In the genomic region with DNA sequence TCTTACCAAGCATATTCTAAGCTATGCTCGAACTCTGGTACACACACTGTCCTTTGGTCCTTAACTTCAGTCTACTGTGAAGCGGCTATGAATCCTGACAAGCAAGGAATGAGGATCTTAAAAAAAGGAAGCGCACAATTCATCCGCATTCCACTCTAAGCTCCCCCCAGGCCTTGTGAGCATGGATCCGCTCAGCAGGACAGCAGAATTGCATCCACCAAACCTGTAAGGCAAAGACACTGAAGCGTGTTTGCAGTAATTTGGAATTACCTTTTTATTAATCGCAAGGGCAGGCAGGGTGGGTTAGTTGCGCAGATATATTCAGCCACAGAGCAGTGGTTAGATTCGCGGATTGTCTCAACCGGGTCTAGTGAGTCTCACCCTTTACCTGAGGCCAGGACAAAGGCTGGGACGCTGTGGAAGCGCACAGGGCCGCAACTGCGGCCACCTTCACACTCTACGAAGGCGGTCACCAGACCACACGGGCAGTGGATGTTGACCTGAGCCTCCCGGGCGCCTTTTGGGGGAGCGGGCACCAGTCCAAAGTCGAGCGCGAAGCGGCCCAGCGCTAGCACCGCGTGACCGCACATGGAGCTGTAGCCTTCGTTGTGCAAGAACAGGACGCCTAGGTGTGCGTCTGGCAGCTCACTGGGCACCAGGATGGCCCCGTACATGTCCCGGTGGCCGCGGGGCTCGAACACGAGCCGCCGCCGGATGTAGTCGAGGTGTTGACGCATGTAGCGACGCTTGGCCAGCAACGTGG, we compare ENCODE assay signal across 8 mouse cellular contexts. TPM values are rescaled to one million over a fixed set of nuclear protein-coding genes. Genes with fewer than 3 reads are reported as not detected.
DNase-seq lines count a peak whose midpoint lies in the region; ATAC-seq lines count a peak whose summit lies in the region.

No protein-coding gene starts in this region.

- intact Hi-C loops in heart, postnatal 10 days (cut with DNase I), result no loop called here

- peak overlapping the region; percentile 96 for H3K4me2 ChIP-seq in heart, embryonic 13.5 days
- peak overlapping the region; percentile 84 for H3K4me2 ChIP-seq in forebrain, embryonic 16.5 days (ENCODE audit: low read length)

- peak overlapping the region; percentile 87 for H3K9ac ChIP-seq in heart, embryonic 13.5 days
- peak overlapping the region; percentile 62 for H3K9ac ChIP-seq in forebrain, embryonic 16.5 days (replicated peaks; ENCODE audit: low read depth, low read length)

- no peaks in the 10 kb centered on the region for H3K36me3 ChIP-seq in heart, embryonic 13.5 days
- no peaks in the 10 kb centered on the region for H3K36me3 ChIP-seq in forebrain, embryonic 16.5 days (ENCODE audit: control insufficient read depth, insufficient read depth)

- H3K27ac ChIP-seq in heart, embryonic 13.5 days (replicated peaks), result peak overlapping the region; percentile 93
- peak overlapping the region; percentile 75 for H3K27ac ChIP-seq in forebrain, embryonic 16.5 days (ENCODE audit: low read length)

- peak overlapping the region; percentile 71 for H3K4me3 ChIP-seq in heart, embryonic 13.5 days
- H3K4me3 ChIP-seq in forebrain, embryonic 16.5 days (replicated peaks; ENCODE audit: low read length), result peak overlapping the region; percentile 60

- peaks cover 40% of the 10 kb centered on the region for H3K4me1 ChIP-seq in heart, embryonic 13.5 days
- peaks cover 27% of the 10 kb centered on the region for H3K4me1 ChIP-seq in forebrain, embryonic 16.5 days (replicated peaks; ENCODE audit: control insufficient read depth, insufficient read depth, low read length)

- ATAC-seq in heart, embryonic 13.5 days (ENCODE audit: extremely low read depth, insufficient number of reproducible peaks, low FRiP score, low TSS enrichment), result no peak
- ATAC-seq in forebrain, embryonic 16.5 days, result peak; percentile 3

- WGBS in heart, embryonic 13.5 days, result 4% methylated on average over 46 of the region's 46 CpGs
- 4% methylated on average over 46 of the region's 46 CpGs for WGBS in forebrain, embryonic 16.5 days

- no peaks in the 10 kb centered on the region for H3K9me3 ChIP-seq in heart, embryonic 13.5 days
- no peaks in the 10 kb centered on the region for H3K9me3 ChIP-seq in forebrain, embryonic 16.5 days (ENCODE audit: control insufficient read depth, low read length)

- no peaks in the 10 kb centered on the region for H3K27me3 ChIP-seq in heart, embryonic 13.5 days (replicated peaks)
- H3K27me3 ChIP-seq in forebrain, embryonic 16.5 days (replicated peaks; ENCODE audit: control insufficient read depth, insufficient read depth, low read length), result no peaks in the 10 kb centered on the region

- DNase-seq in heart, postnatal 10 days, result no peak
- DNase-seq in R1 (ENCODE audit: low read depth, low spot score), result peak; percentile 56
- peak; percentile 93 for DNase-seq in kidney, adult 9 months
- peak; percentile 44 for DNase-seq in lung, postnatal 14 days
- peak; percentile 78 for DNase-seq in testis, postnatal 10 days (ENCODE audit: low spot score)
- DNase-seq in layer of hippocampus, adult 11-12 months (ENCODE audit: low spot score), result no peak

RNA-seq across cellular contexts. Expression of gene L3hypdh, which starts 0.8 kb away (rescaled TPM):
- 16.8 and 20.4 TPM in 2 replicates for polyA plus RNA-seq in heart, embryonic 13.5 days (2015; fragmentation: Nextera tagmentation; extraction: Ambion mirVana)
- total RNA-seq in heart, postnatal 10 days (2021), result 10 to 100 TPM; 10.3 to 13.8 TPM
- 7.7 and 8.9 TPM in 2 replicates for polyA plus RNA-seq in forebrain, embryonic 16.5 days (2015; fragmentation: Nextera tagmentation; extraction: Ambion mirVana)

RNA-seq across cellular contexts. Expression of gene Jkamp, which starts 0.9 kb away (rescaled TPM):
- polyA plus RNA-seq in heart, embryonic 13.5 days (2015; fragmentation: Nextera tagmentation; extraction: Ambion mirVana), result 72.5 and 82.9 TPM in 2 replicates
- total RNA-seq in heart, postnatal 10 days (2021), result 10 to 100 TPM; 28.2 to 34.6 TPM
- polyA plus RNA-seq in forebrain, embryonic 16.5 days (2015; fragmentation: Nextera tagmentation; extraction: Ambion mirVana), result 120 and 128 TPM in 2 replicates

RNA-seq across cellular contexts. Expression of gene Gpr135, which starts 13.5 kb away (rescaled TPM):
- 0.43 and 0.60 TPM in 2 replicates for polyA plus RNA-seq in heart, embryonic 13.5 days (2015; fragmentation: Nextera tagmentation; extraction: Ambion mirVana)
- under 1 TPM; 0.64 to 0.79 TPM for total RNA-seq in heart, postnatal 10 days (2021)
- polyA plus RNA-seq in forebrain, embryonic 16.5 days (2015; fragmentation: Nextera tagmentation; extraction: Ambion mirVana), result 4.2 and 5.2 TPM in 2 replicates

Comparison
In these comparisons a context has a peak if more than half of its experiments do, and no peak if none do; other contexts are left out.
1. DNase-seq: peak in R1 (single experiment), kidney, adult 9 months (single experiment), lung, postnatal 14 days (single experiment) and testis, postnatal 10 days (single experiment); none in heart, postnatal 10 days (0 of 2) and layer of hippocampus, adult 11-12 months (single experiment).